Mouse (Mus musculus): Measurements from ENCODE around the gene 0610012G03Rik. TPM values are rescaled to one million over a fixed set of nuclear protein-coding genes. Genes with fewer than 3 reads are reported as not detected.
A peak's percentile ranks its signal among the peaks of the same experiment; 100 is the strongest.

Gene 0610012G03Rik
- polyA plus RNA-seq (2015; fragmentation: Nextera tagmentation; extraction: Ambion mirVana): 81.6 and 84.9 TPM in 2 replicates

GRCm38 (mm10) chr16:31948345-31948774 is at the start of gene 0610012G03Rik, which contains the start of gene Ncbp2:
Gene 0610012G03Rik (minus strand): TSS chr16:31948494.
Gene Ncbp2 (plus strand): TSS chr16:31948513.
- Histone ChIP-seq H3K4me3 (replicated peaks; ENCODE audit: low read length) (peak within 1 kb of the TSS; percentile 74), H3K4me1 (ENCODE audit: control insufficient read depth, insufficient read depth, low read length) (peaks cover 28% of the 10 kb centered on the region), H3K9ac (ENCODE audit: low read length) (peak within 1 kb of the TSS; percentile 90), H3K9me3 (replicated peaks; ENCODE audit: control insufficient read depth, low read length) (no peaks in the 10 kb centered on the region), H3K36me3 (ENCODE audit: control insufficient read depth, insufficient read depth, low read length) (0 out of 2 replicates have a peak, but pooled peaks cover 6% of the 10 kb centered on the region), H3K27me3 (ENCODE audit: control insufficient read depth, insufficient read depth, low read length) (no peaks in the 10 kb centered on the region), H3K4me2 (ENCODE audit: low read depth, low read length) (peak within 1 kb of the TSS; percentile 88), H3K27ac (ENCODE audit: low read length) (peak within 1 kb of the TSS; percentile 89)
- ATAC-seq (ENCODE audit: insufficient read depth, low FRiP score): peak; percentile 92
- 0% methylated on average over 55 of the region's 55 CpGs for whole genome bisulfite sequencing

- H3K36me3 ChIP-seq (ENCODE audit: control insufficient read depth, insufficient read depth, low read length): 0 out of 2 replicates have a peak, but pooled peaks cover 3% of the 10 kb centered on the region
- ATAC-seq (ENCODE audit: insufficient read depth, low FRiP score): no peak
- H3K4me1 ChIP-seq (ENCODE audit: control insufficient read depth, insufficient read depth, low read length): peaks cover 3% of the 10 kb centered on the region; the same call in 1 of the 2 replicates
- WGBS: 86% methylated on average over 5 of the region's 5 CpGs
- H3K4me2 ChIP-seq (ENCODE audit: low read depth, low read length): no peak overlapping the region
- H3K9me3 ChIP-seq (replicated peaks; ENCODE audit: control insufficient read depth, low read length): no peaks in the 10 kb centered on the region
- no peaks in the 10 kb centered on the region for H3K27me3 ChIP-seq (ENCODE audit: control insufficient read depth, insufficient read depth, low read length)
- no peak overlapping the region for H3K27ac ChIP-seq (ENCODE audit: low read length)
- H3K4me3 ChIP-seq (replicated peaks; ENCODE audit: low read length): no peak overlapping the region
- H3K9ac ChIP-seq (ENCODE audit: low read length): no peak overlapping the region
These were observed 48.1 kb upstream of the 0610012G03Rik start for GRCm38 (mm10) chr16:31996371-31996770.

GRCm38 (mm10) chr16:31993946-31994345 is 45.7 kb upstream of the 0610012G03Rik start:
- no peak for ATAC-seq (ENCODE audit: insufficient read depth, low FRiP score)
- Histone ChIP-seq H3K27ac (ENCODE audit: low read length) (no peak overlapping the region), H3K27me3 (ENCODE audit: control insufficient read depth, insufficient read depth, low read length) (no peaks in the 10 kb centered on the region), H3K4me2 (ENCODE audit: low read depth, low read length) (no peak overlapping the region), H3K4me1 (ENCODE audit: control insufficient read depth, insufficient read depth, low read length) (no peaks in the 10 kb centered on the region), H3K9ac (ENCODE audit: low read length) (no peak overlapping the region), H3K4me3 (replicated peaks; ENCODE audit: low read length) (no peak overlapping the region), H3K36me3 (ENCODE audit: control insufficient read depth, insufficient read depth, low read length) (no peaks in the 10 kb centered on the region), H3K9me3 (replicated peaks; ENCODE audit: control insufficient read depth, low read length) (no peaks in the 10 kb centered on the region)

GRCm38 (mm10) chr16:31993195-31993594 is 44.9 kb upstream of the 0610012G03Rik start:
- Histone ChIP-seq H3K27ac (ENCODE audit: low read length) (no peak overlapping the region), H3K4me2 (ENCODE audit: low read depth, low read length) (no peak overlapping the region), H3K9me3 (replicated peaks; ENCODE audit: control insufficient read depth, low read length) (no peaks in the 10 kb centered on the region), H3K36me3 (ENCODE audit: control insufficient read depth, insufficient read depth, low read length) (no peaks in the 10 kb centered on the region), H3K27me3 (ENCODE audit: control insufficient read depth, insufficient read depth, low read length) (no peaks in the 10 kb centered on the region), H3K4me3 (replicated peaks; ENCODE audit: low read length) (no peak overlapping the region), H3K9ac (ENCODE audit: low read length) (no peak overlapping the region), H3K4me1 (ENCODE audit: control insufficient read depth, insufficient read depth, low read length) (no peaks in the 10 kb centered on the region)
- 99% methylated on average over 4 of the region's 4 CpGs for WGBS
- ATAC-seq (ENCODE audit: insufficient read depth, low FRiP score): no peak

GRCm38 (mm10) chr16:31992039-31992438 is 43.7 kb upstream of the 0610012G03Rik start:
- no peaks in the 10 kb centered on the region; the same call in 1 of the 2 replicates for H3K36me3 ChIP-seq (ENCODE audit: control insufficient read depth, insufficient read depth, low read length)
- no peaks in the 10 kb centered on the region for H3K27me3 ChIP-seq (ENCODE audit: control insufficient read depth, insufficient read depth, low read length)
- ATAC-seq (ENCODE audit: insufficient read depth, low FRiP score): no peak
- H3K9ac ChIP-seq (ENCODE audit: low read length): no peak overlapping the region
- H3K27ac ChIP-seq (ENCODE audit: low read length): no peak overlapping the region
- H3K4me3 ChIP-seq (replicated peaks; ENCODE audit: low read length): no peak overlapping the region
- H3K4me1 ChIP-seq (ENCODE audit: control insufficient read depth, insufficient read depth, low read length): no peaks in the 10 kb centered on the region
- H3K4me2 ChIP-seq (ENCODE audit: low read depth, low read length): no peak overlapping the region
- WGBS: 49% methylated on average over 1 of the region's 1 CpGs
- H3K9me3 ChIP-seq (replicated peaks; ENCODE audit: control insufficient read depth, low read length): no peaks in the 10 kb centered on the region

- Histone ChIP-seq H3K36me3 (ENCODE audit: control insufficient read depth, insufficient read depth, low read length) (peaks cover 8% of the 10 kb centered on the region), H3K27me3 (ENCODE audit: control insufficient read depth, insufficient read depth, low read length) (no peaks in the 10 kb centered on the region), H3K4me3 (replicated peaks; ENCODE audit: low read length) (no peak overlapping the region), H3K4me1 (ENCODE audit: control insufficient read depth, insufficient read depth, low read length) (no peaks in the 10 kb centered on the region), H3K4me2 (ENCODE audit: low read depth, low read length) (no peak overlapping the region), H3K9ac (ENCODE audit: low read length) (no peak overlapping the region), H3K9me3 (replicated peaks; ENCODE audit: control insufficient read depth, low read length) (no peaks in the 10 kb centered on the region), H3K27ac (ENCODE audit: low read length) (no peak overlapping the region)
- ATAC-seq (ENCODE audit: insufficient read depth, low FRiP score): no peak
- WGBS: 77% methylated on average over 5 of the region's 5 CpGs
These were observed 32.7 kb upstream of the 0610012G03Rik start for GRCm38 (mm10) chr16:31980946-31981345.

- no peak overlapping the region for H3K4me3 ChIP-seq (replicated peaks; ENCODE audit: low read length)
- 89% methylated on average over 3 of the region's 3 CpGs for WGBS
- H3K4me1 ChIP-seq (ENCODE audit: control insufficient read depth, insufficient read depth, low read length): no peaks in the 10 kb centered on the region
- peaks cover 8% of the 10 kb centered on the region for H3K36me3 ChIP-seq (ENCODE audit: control insufficient read depth, insufficient read depth, low read length)
- no peak overlapping the region for H3K4me2 ChIP-seq (ENCODE audit: low read depth, low read length)
- no peak overlapping the region for H3K27ac ChIP-seq (ENCODE audit: low read length)
- no peaks in the 10 kb centered on the region for H3K9me3 ChIP-seq (replicated peaks; ENCODE audit: control insufficient read depth, low read length)
- no peak overlapping the region for H3K9ac ChIP-seq (ENCODE audit: low read length)
- no peak for ATAC-seq (ENCODE audit: insufficient read depth, low FRiP score)
- H3K27me3 ChIP-seq (ENCODE audit: control insufficient read depth, insufficient read depth, low read length): no peaks in the 10 kb centered on the region
These were observed 31.2 kb upstream of the 0610012G03Rik start for GRCm38 (mm10) chr16:31979501-31979900.

- Histone ChIP-seq H3K4me2 (ENCODE audit: low read depth, low read length) (no peak overlapping the region), H3K4me3 (replicated peaks; ENCODE audit: low read length) (no peak overlapping the region), H3K9ac (ENCODE audit: low read length) (no peak overlapping the region), H3K27ac (ENCODE audit: low read length) (no peak overlapping the region), H3K36me3 (ENCODE audit: control insufficient read depth, insufficient read depth, low read length) (peaks cover 12% of the 10 kb centered on the region; the same call in 1 of the 2 replicates), H3K27me3 (ENCODE audit: control insufficient read depth, insufficient read depth, low read length) (no peaks in the 10 kb centered on the region), H3K4me1 (ENCODE audit: control insufficient read depth, insufficient read depth, low read length) (no peaks in the 10 kb centered on the region), H3K9me3 (replicated peaks; ENCODE audit: control insufficient read depth, low read length) (no peaks in the 10 kb centered on the region)
- 89% methylated on average over 4 of the region's 4 CpGs for WGBS
- no peak for ATAC-seq (ENCODE audit: insufficient read depth, low FRiP score)
These were observed 27.0 kb upstream of the 0610012G03Rik start for GRCm38 (mm10) chr16:31975258-31975657.

GRCm38 (mm10) chr16:31963224-31963623 is 14.9 kb upstream of the 0610012G03Rik start:
- H3K36me3 ChIP-seq (ENCODE audit: control insufficient read depth, insufficient read depth, low read length): peaks cover 13% of the 10 kb centered on the region
- 86% methylated on average over 7 of the region's 7 CpGs for WGBS
- no peak overlapping the region for H3K4me3 ChIP-seq (replicated peaks; ENCODE audit: low read length)
- ATAC-seq (ENCODE audit: insufficient read depth, low FRiP score): no peak
- H3K9me3 ChIP-seq (replicated peaks; ENCODE audit: control insufficient read depth, low read length): no peaks in the 10 kb centered on the region
- H3K4me1 ChIP-seq (ENCODE audit: control insufficient read depth, insufficient read depth, low read length): no peaks in the 10 kb centered on the region
- no peak overlapping the region for H3K4me2 ChIP-seq (ENCODE audit: low read depth, low read length)
- no peak overlapping the region for H3K27ac ChIP-seq (ENCODE audit: low read length)
- H3K27me3 ChIP-seq (ENCODE audit: control insufficient read depth, insufficient read depth, low read length): no peaks in the 10 kb centered on the region
- no peak overlapping the region for H3K9ac ChIP-seq (ENCODE audit: low read length)

All from stomach, embryonic 16.5 days (tissue).